Comparison of ENCODE assay signal across 18 mouse cellular contexts in the genomic region with DNA sequence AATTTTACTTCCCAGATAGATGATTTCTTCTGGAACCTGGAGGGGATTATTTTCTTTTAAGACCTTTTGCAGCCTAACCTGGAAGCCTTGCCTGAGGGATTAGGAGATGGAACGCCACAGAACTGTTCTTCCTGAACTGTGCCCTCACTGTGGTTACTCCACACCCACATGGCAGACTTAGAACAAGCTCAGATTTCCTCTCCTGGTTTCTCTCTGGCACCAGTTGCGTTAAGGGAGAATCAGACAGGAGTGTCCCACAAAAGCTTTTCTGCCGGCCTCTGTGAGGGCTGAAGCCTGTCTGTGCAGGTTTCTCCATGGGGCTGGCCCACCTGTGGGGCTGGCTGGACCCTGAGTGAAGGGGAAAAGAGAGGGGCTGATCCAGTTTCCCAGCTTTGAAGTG.
DNase-seq lines count a peak whose midpoint lies in the region; ATAC-seq lines count a peak whose summit lies in the region.
"Had no signal": no experiment of that assay in that cellular context is flagged by ENCODE, and none has a peak within 500 bp of the region (broad histone marks: within the 10 kb centered on the region; RNA-seq: fewer than 3 reads in every experiment).

No protein-coding gene starts in this region.

- ATAC-seq in limb, embryonic 11.5 days (ENCODE audit: insufficient number of reproducible peaks, low FRiP score, low TSS enrichment, low read depth) = no peak
- no peak for ATAC-seq in forebrain, embryonic 13.5 days
- ATAC-seq: activated CD4-positive, CD25-positive, alpha-beta regulatory T cell, adult 4 months had no signal

- H3K27ac ChIP-seq in limb, embryonic 11.5 days (replicated peaks; ENCODE audit: low read depth, low read length) = no peak overlapping the region
- H3K27ac ChIP-seq in limb, embryonic 10.5 days = no peak overlapping the region
- H3K27ac ChIP-seq in forebrain, embryonic 13.5 days = no peak overlapping the region
- H3K27ac ChIP-seq: liver, embryonic 15.5 days; midbrain, embryonic 12.5 days had no signal

- DNase-seq in gastrocnemius, adult 18-20 months (ENCODE audit: low spot score) = peak; percentile 8
- DNase-seq in gastrocnemius, postnatal 36 days = no peak
- DNase-seq in limb, embryonic 11.5 days (ENCODE audit: low spot score) = peak; percentile 29
- DNase-seq in limb, embryonic 10.5 days (ENCODE audit: low spot score) = no peak
- peak; percentile 9 for DNase-seq in ZHBTc4 (ENCODE audit: low read depth, low spot score)
- peak; percentile 8 for DNase-seq in lung, postnatal 25 days (ENCODE audit: low spot score)
- DNase-seq in testis, postnatal 10 days (ENCODE audit: low spot score) = no peak
- DNase-seq: B cell, adult 2 months; cerebellum, adult 18-20 months; heart, postnatal 14 days; kidney, adult 9 months; retina, postnatal 1 day; thymus, postnatal 25 days had no signal

- no peaks in the 10 kb centered on the region for H3K9me3 ChIP-seq in limb, embryonic 11.5 days (ENCODE audit: control insufficient read depth, low read length)
- no peaks in the 10 kb centered on the region for H3K9me3 ChIP-seq in limb, embryonic 10.5 days (replicated peaks)
- H3K9me3 ChIP-seq in forebrain, embryonic 13.5 days (replicated peaks) = no peaks in the 10 kb centered on the region
- H3K9me3 ChIP-seq: liver, embryonic 15.5 days; midbrain, embryonic 12.5 days had no signal

- no peak overlapping the region for H3K4me2 ChIP-seq in limb, embryonic 11.5 days (ENCODE audit: low read depth, severe bottlenecking)
- no peak overlapping the region for H3K4me2 ChIP-seq in forebrain, embryonic 13.5 days
- H3K4me2 ChIP-seq: liver, embryonic 15.5 days; midbrain, embryonic 12.5 days had no signal

- no peaks in the 10 kb centered on the region for H3K4me1 ChIP-seq in limb, embryonic 11.5 days (ENCODE audit: control insufficient read depth, insufficient read depth, low read length)
- 0 out of 2 replicates have a peak, but pooled peaks cover 6% of the 10 kb centered on the region for H3K4me1 ChIP-seq in limb, embryonic 10.5 days
- peaks cover 19% of the 10 kb centered on the region for H3K4me1 ChIP-seq in forebrain, embryonic 13.5 days
- H3K4me1 ChIP-seq: liver, embryonic 15.5 days had no signal

- 4% methylated on average over 3 of the region's 3 CpGs for WGBS in limb, embryonic 11.5 days
- WGBS in limb, embryonic 10.5 days = 5% methylated on average over 3 of the region's 3 CpGs
- WGBS in forebrain, embryonic 13.5 days = 8% methylated on average over 3 of the region's 3 CpGs

- intact Hi-C loops in gastrocnemius, postnatal 36 days (cut with DNase I) = no loop called here

- no peak overlapping the region for H3K4me3 ChIP-seq in limb, embryonic 11.5 days (ENCODE audit: low read depth, low read length)
- no peak overlapping the region for H3K4me3 ChIP-seq in limb, embryonic 10.5 days
- no peak overlapping the region for H3K4me3 ChIP-seq in forebrain, embryonic 13.5 days
- H3K4me3 ChIP-seq: liver, embryonic 15.5 days; midbrain, embryonic 12.5 days had no signal

- H3K9ac ChIP-seq in limb, embryonic 11.5 days (ENCODE audit: low read length) = no peak overlapping the region
- H3K9ac ChIP-seq in forebrain, embryonic 13.5 days = no peak overlapping the region
- H3K9ac ChIP-seq: liver, embryonic 15.5 days; midbrain, embryonic 12.5 days had no signal

- no peaks in the 10 kb centered on the region for H3K27me3 ChIP-seq in limb, embryonic 11.5 days (ENCODE audit: control insufficient read depth, insufficient read depth, low read length)
- 0 out of 2 replicates have a peak, but pooled peaks cover 4% of the 10 kb centered on the region for H3K27me3 ChIP-seq in limb, embryonic 10.5 days (ENCODE audit: low read depth, poor library complexity, severe bottlenecking)
- H3K27me3 ChIP-seq in forebrain, embryonic 13.5 days = no peaks in the 10 kb centered on the region
- H3K27me3 ChIP-seq: liver, embryonic 15.5 days; midbrain, embryonic 12.5 days had no signal

- H3K36me3 ChIP-seq in limb, embryonic 11.5 days (ENCODE audit: control insufficient read depth, insufficient read depth, low read length) = no peaks in the 10 kb centered on the region
- H3K36me3 ChIP-seq in limb, embryonic 10.5 days = no peaks in the 10 kb centered on the region
- H3K36me3 ChIP-seq in forebrain, embryonic 13.5 days (ENCODE audit: poor library complexity, severe bottlenecking) = no peaks in the 10 kb centered on the region
- H3K36me3 ChIP-seq: G1E; liver, embryonic 15.5 days; midbrain, embryonic 12.5 days had no signal

Comparison
In these comparisons a context has a peak if more than half of its experiments do, and no peak if none do; other contexts are left out.
1. DNase-seq: peak in gastrocnemius, adult 18-20 months (single experiment), limb, embryonic 11.5 days (single experiment), ZHBTc4 (single experiment) and lung, postnatal 25 days (single experiment); none in gastrocnemius, postnatal 36 days (0 of 2), limb, embryonic 10.5 days (single experiment) and testis, postnatal 10 days (single experiment).